Mouse (Mus musculus) pancreas, adult 10 weeks (tissue): ENCODE results near the gene Olfr199. TPM values are rescaled to one million over a fixed set of nuclear protein-coding genes. Genes with fewer than 3 reads are reported as not detected.

Experiments
- polyA plus RNA-seq: library from polyadenylated mRNA; stranded (reverse); fragments of 350-450 nt; fragmentation: Illumina TruSeq; extraction: RNeasy Lipid Tissue Mini Kit (QIAGEN cat#74804); gene quantifications from one replicate; pipeline ENCODE4 v1.2.3, GENCODE M21; 2015; ENCODE audit warnings: low read depth, low replicate concordance; ENCODE audit not compliant: insufficient read depth

Gene Olfr199
- polyA plus RNA-seq = not detected

GRCm38 (mm10) chr16:59219667-59220066 lies at the start of gene Olfr199:
TSS of gene Olfr199 (minus strand) at chr16:59219767.

GRCm38 (mm10) chr16:59203433-59203832 lies 16.1 kb downstream of the Olfr199 start, which contains the start of gene Olfr198:
TSS of gene Olfr198 (minus strand) at chr16:59203533.

GRCm38 (mm10) chr16:59170354-59170753 lies 49.2 kb downstream of the Olfr199 start, which contains the start of gene Olfr196:
TSS of gene Olfr196 (minus strand) at chr16:59170454.

Other genes starting within 250 kb of the Olfr199 start
- gene Olfr183, start 224.4 kb downstream of the Olfr199 start, polyA plus RNA-seq = not detected
- not detected for gene Olfr186, start 189.5 kb downstream of the Olfr199 start, polyA plus RNA-seq
- gene Olfr187, start 180.0 kb downstream of the Olfr199 start, polyA plus RNA-seq = not detected
- gene Olfr190, start 141.8 kb downstream of the Olfr199 start, polyA plus RNA-seq = not detected
- not detected for gene Olfr191, start 129.9 kb downstream of the Olfr199 start, polyA plus RNA-seq
- gene Olfr193, start 107.9 kb downstream of the Olfr199 start, polyA plus RNA-seq = not detected
- gene Olfr194, start 98.7 kb downstream of the Olfr199 start, polyA plus RNA-seq = not detected
- not detected for gene Olfr195, start 72.7 kb downstream of the Olfr199 start, polyA plus RNA-seq
- gene Olfr196, start 49.3 kb downstream of the Olfr199 start, polyA plus RNA-seq = not detected
- not detected for gene Olfr198, start 16.2 kb downstream of the Olfr199 start, polyA plus RNA-seq
- gene Olfr201, start 52.9 kb upstream of the Olfr199 start, polyA plus RNA-seq = not detected
- not detected for gene Olfr202, start 67.0 kb upstream of the Olfr199 start, polyA plus RNA-seq
- not detected for gene Olfr203, start 79.1 kb upstream of the Olfr199 start, polyA plus RNA-seq
- not detected for gene Olfr204, start 98.5 kb upstream of the Olfr199 start, polyA plus RNA-seq
- not detected for gene Olfr205, start 111.4 kb upstream of the Olfr199 start, polyA plus RNA-seq
- gene Olfr206, start 129.5 kb upstream of the Olfr199 start, polyA plus RNA-seq = not detected
- gene Olfr209, start 144.2 kb upstream of the Olfr199 start, polyA plus RNA-seq = not detected
- gene Gabrr3, start 187.6 kb upstream of the Olfr199 start, polyA plus RNA-seq = not detected